Mouse (Mus musculus): ENCODE data around the gene Cnga2.

Gene Cnga2

DNA sequence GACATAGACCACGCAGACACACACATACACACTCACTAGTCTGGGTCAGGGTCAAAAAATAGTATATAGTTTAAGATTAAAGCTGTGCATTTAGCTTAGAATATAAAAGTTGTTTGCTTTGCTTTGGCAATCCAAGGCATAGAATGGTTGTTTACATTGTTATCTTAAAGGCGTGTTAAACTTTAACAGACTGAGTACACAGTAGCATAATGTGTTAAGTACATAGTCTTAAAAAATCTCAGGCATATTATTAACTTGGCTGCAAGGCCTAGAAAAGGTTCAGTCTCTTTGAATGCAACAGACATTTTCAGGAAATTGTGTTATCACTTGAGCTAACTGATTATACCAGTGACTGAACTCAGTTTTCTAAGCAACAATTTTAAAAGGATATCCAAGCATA, 56.3 kb downstream of the Cnga2 start:
- DNase-seq (ENCODE audit: low spot score in 2 of 2) = no peak

All from right cerebral cortex, adult 2 months (tissue).